Mouse (Mus musculus): ENCODE results near the gene Slc8a1.

Slc8a1 gene

GRCm38 (mm10) chr17:81335526-81335925 is 402.7 kb downstream of the Slc8a1 start:
- DNase-seq = no peak
